Mouse (Mus musculus): Measurements from ENCODE around the gene Klhl6.

Gene Klhl6

GRCm38 (mm10) chr16:19969506-19969905 is 13.3 kb downstream of the Klhl6 start:
- DNase-seq (ENCODE audit: low read depth, low spot score): no peak

GRCm38 (mm10) chr16:19968666-19969065 is 14.2 kb downstream of the Klhl6 start:
- no peak for DNase-seq (ENCODE audit: low read depth, low spot score)

GRCm38 (mm10) chr16:19967897-19968392 is 14.9 kb downstream of the Klhl6 start:
- DNase-seq (ENCODE audit: low read depth, low spot score): no peak

GRCm38 (mm10) chr16:19966976-19967375 is 15.9 kb downstream of the Klhl6 start:
- DNase-seq (ENCODE audit: low read depth, low spot score): peak; percentile 11

GRCm38 (mm10) chr16:19966437-19966836 is 16.4 kb downstream of the Klhl6 start:
- no peak for DNase-seq (ENCODE audit: low read depth, low spot score)

GRCm38 (mm10) chr16:19962951-19963350 is 19.9 kb downstream of the Klhl6 start:
- DNase-seq (ENCODE audit: low read depth, low spot score): no peak

- no peak for DNase-seq (ENCODE audit: low read depth, low spot score)
These were observed 21.8 kb downstream of the Klhl6 start for GRCm38 (mm10) chr16:19961070-19961469.

- peak; percentile 31 for DNase-seq (ENCODE audit: low read depth, low spot score)
These were observed 22.3 kb downstream of the Klhl6 start for GRCm38 (mm10) chr16:19960407-19961058.

GRCm38 (mm10) chr16:19957051-19957450 is 25.8 kb downstream of the Klhl6 start:
- no peak for DNase-seq (ENCODE audit: low read depth, low spot score)

- DNase-seq (ENCODE audit: low read depth, low spot score): no peak
These were observed 35.5 kb downstream of the Klhl6 start for GRCm38 (mm10) chr16:19947336-19947735.

GRCm38 (mm10) chr16:19946578-19947298 is 36.1 kb downstream of the Klhl6 start:
- no peak for DNase-seq (ENCODE audit: low read depth, low spot score)

GRCm38 (mm10) chr16:19920823-19921222 is 62.0 kb downstream of the Klhl6 start:
- no peak for DNase-seq (ENCODE audit: low read depth, low spot score)

GRCm38 (mm10) chr16:19918286-19918685 is 64.6 kb downstream of the Klhl6 start:
- DNase-seq (ENCODE audit: low read depth, low spot score): no peak

GRCm38 (mm10) chr16:19912582-19912981 is 70.3 kb downstream of the Klhl6 start:
- no peak for DNase-seq (ENCODE audit: low read depth, low spot score)

- DNase-seq (ENCODE audit: low read depth, low spot score): no peak
These were observed 74.5 kb downstream of the Klhl6 start for GRCm38 (mm10) chr16:19908291-19908690.

- peak; percentile 46 for DNase-seq (ENCODE audit: low read depth, low spot score)
These were observed 75.7 kb downstream of the Klhl6 start for GRCm38 (mm10) chr16:19907103-19907502.

GRCm38 (mm10) chr16:19904734-19905479 is 77.9 kb downstream of the Klhl6 start:
- peak; percentile 3 for DNase-seq (ENCODE audit: low read depth, low spot score)

GRCm38 (mm10) chr16:19903792-19904191 is 79.0 kb downstream of the Klhl6 start:
- no peak for DNase-seq (ENCODE audit: low read depth, low spot score)
